Comparison of ENCODE assay signal across 25 mouse cellular contexts in the genomic region with DNA sequence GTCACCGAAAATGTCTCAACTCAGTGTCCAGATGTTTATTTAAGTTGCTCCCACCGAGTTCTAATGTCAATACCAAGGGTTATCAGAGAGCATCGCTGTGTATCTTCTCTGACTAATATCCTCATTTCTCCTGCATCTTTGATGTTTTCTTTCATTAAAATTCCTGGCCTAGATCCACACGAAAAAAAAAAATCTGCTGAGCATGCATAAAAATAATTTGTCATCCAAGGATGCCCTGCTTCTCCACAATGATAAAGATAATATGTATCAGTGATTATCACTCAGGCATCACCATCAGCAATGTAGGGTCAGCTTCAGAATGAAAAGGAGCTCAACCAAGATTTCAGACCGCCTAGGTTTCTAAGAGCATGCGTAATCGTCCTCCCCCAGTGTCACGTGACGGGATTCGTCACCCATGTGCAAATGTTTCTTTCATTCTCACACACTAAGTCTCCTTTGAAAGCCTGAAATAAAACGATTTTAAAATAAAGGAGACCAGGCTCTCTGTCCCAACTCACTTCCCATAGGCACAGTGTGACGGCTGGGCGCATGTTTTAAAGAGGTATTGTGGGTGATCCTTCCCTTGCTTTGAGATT. TPM values are rescaled to one million over a fixed set of nuclear protein-coding genes. Genes with fewer than 3 reads are reported as not detected.
A peak's percentile ranks its signal among the peaks of the same experiment; 100 is the strongest.
DNase-seq lines count a peak whose midpoint lies in the region; ATAC-seq and TF ChIP-seq lines count a peak whose summit lies in the region.
"Had no signal": no experiment of that assay in that cellular context is flagged by ENCODE, and none has a peak within 500 bp of the region (broad histone marks: within the 10 kb centered on the region; RNA-seq: fewer than 3 reads in every experiment).

No protein-coding gene starts in this region.

- H3K79me2 ChIP-seq in CH12.LX (replicated peaks; ENCODE audit: control insufficient read depth, extremely low read depth, insufficient read depth, poor library complexity, severe bottlenecking) (no peaks in the 10 kb centered on the region), MEL (ENCODE audit: control insufficient read depth, insufficient read depth, low read length, poor library complexity) (no peaks in the 10 kb centered on the region)

- no peaks in the 10 kb centered on the region for H3K36me3 ChIP-seq in midbrain, embryonic 14.5 days (ENCODE audit: control insufficient read depth, insufficient read depth, low read length)
- H3K36me3 ChIP-seq in midbrain, embryonic 10.5 days: no peaks in the 10 kb centered on the region
- H3K36me3 ChIP-seq in CH12.LX (replicated peaks in 1 of 2; ENCODE audit: control insufficient read depth in 1 of 2, insufficient read depth in 1 of 2, low read length in 1 of 2) (no peaks in the 10 kb centered on the region), MEL (ENCODE audit: control insufficient read depth in 1 of 2, insufficient read depth in 2 of 2, low read length in 2 of 2) (no peaks in the 10 kb centered on the region)
- H3K36me3 ChIP-seq: embryonic facial prominence, embryonic 12.5 days; embryonic facial prominence, embryonic 15.5 days; forebrain, embryonic 12.5 days; heart, embryonic 10.5 days; heart, embryonic 13.5 days; hindbrain, embryonic 12.5 days; hindbrain, embryonic 15.5 days had no signal

- no peaks in the 10 kb centered on the region for H3K27me3 ChIP-seq in midbrain, embryonic 14.5 days (ENCODE audit: control insufficient read depth, insufficient read depth, low read length)
- H3K27me3 ChIP-seq in midbrain, embryonic 10.5 days (ENCODE audit: low read depth, poor library complexity, severe bottlenecking): no peaks in the 10 kb centered on the region
- H3K27me3 ChIP-seq in CH12.LX (replicated peaks): no peaks in the 10 kb centered on the region
- H3K27me3 ChIP-seq in MEL (ENCODE audit: control insufficient read depth in 1 of 2, insufficient read depth in 2 of 2, low read length in 2 of 2): peaks cover 3 to 4% of the 10 kb centered on the region in 2 experiments; a peak in 2 of 4 replicates
- H3K27me3 ChIP-seq: embryonic facial prominence, embryonic 12.5 days; embryonic facial prominence, embryonic 15.5 days; heart, embryonic 13.5 days; hindbrain, embryonic 12.5 days; hindbrain, embryonic 15.5 days had no signal

- dilution Hi-C loops in CH12.LX (cut with MboI; ENCODE audit: extremely low pct_ligation_motif_present, extremely low pct_unique_long_range_greater_than_20kb, low sequenced_read_pairs): no loop called here

- 74% methylated on average over 13 of the region's 13 CpGs for WGBS in midbrain, embryonic 14.5 days
- 81% methylated on average over 13 of the region's 13 CpGs for WGBS in midbrain, embryonic 10.5 days

- H3K4me3 ChIP-seq in midbrain, embryonic 14.5 days (replicated peaks; ENCODE audit: low read depth, low read length): no peak overlapping the region
- no peak overlapping the region for H3K4me3 ChIP-seq in midbrain, embryonic 10.5 days
- H3K4me3 ChIP-seq in CH12.LX (replicated peaks in 1 of 3; ENCODE audit: low read depth in 2 of 3, low read length in 2 of 3, poor library complexity in 1 of 3) (no peak overlapping the region), MEL (ENCODE audit: control insufficient read depth in 1 of 2, insufficient read depth in 1 of 2, low read depth in 2 of 2, low read length in 2 of 2) (no peak overlapping the region)
- H3K4me3 ChIP-seq: embryonic facial prominence, embryonic 12.5 days; embryonic facial prominence, embryonic 15.5 days; forebrain, embryonic 12.5 days; heart, adult 2 months; heart, embryonic 10.5 days; heart, embryonic 13.5 days; hindbrain, embryonic 12.5 days; hindbrain, embryonic 15.5 days had no signal

- no peaks in the 10 kb centered on the region for H3K9me3 ChIP-seq in midbrain, embryonic 14.5 days (ENCODE audit: control insufficient read depth, low read length)
- H3K9me3 ChIP-seq in midbrain, embryonic 10.5 days (replicated peaks): no peaks in the 10 kb centered on the region
- H3K9me3 ChIP-seq in CH12.LX (replicated peaks; ENCODE audit: low read length): no peaks in the 10 kb centered on the region
- no peaks in the 10 kb centered on the region for H3K9me3 ChIP-seq in MEL (replicated peaks; ENCODE audit: insufficient read depth, low read length)
- H3K9me3 ChIP-seq: embryonic facial prominence, embryonic 12.5 days; embryonic facial prominence, embryonic 15.5 days; forebrain, embryonic 12.5 days; heart, embryonic 10.5 days; heart, embryonic 13.5 days; hindbrain, embryonic 12.5 days; hindbrain, embryonic 15.5 days had no signal

- TF ChIP-seq RAD21 in CH12.LX (IDR thresholded peaks at IDR 0.05; ENCODE audit: low read depth, low read length): no peak
- TF ChIP-seq RAD21 in MEL (IDR thresholded peaks at IDR 0.05; ENCODE audit: low read depth, low read length): no peak

- TF ChIP-seq EP300 in CH12.LX (IDR thresholded peaks at IDR 0.05; ENCODE audit: low read length) (no peak), MEL (IDR thresholded peaks at IDR 0.05; ENCODE audit: low read depth in 1 of 2, low read length in 2 of 2) (no peak)

- no peak overlapping the region for H3K4me2 ChIP-seq in midbrain, embryonic 14.5 days (ENCODE audit: low read length)
- peak overlapping the region; percentile 44; the same call in 1 of the 2 replicates for H3K4me2 ChIP-seq in CH12.LX (ENCODE audit: insufficient read depth, low read depth, poor library complexity, severe bottlenecking)
- H3K4me2 ChIP-seq: embryonic facial prominence, embryonic 12.5 days; embryonic facial prominence, embryonic 15.5 days; forebrain, embryonic 12.5 days; heart, embryonic 13.5 days; hindbrain, embryonic 12.5 days; hindbrain, embryonic 15.5 days had no signal

- H3K4me1 ChIP-seq in midbrain, embryonic 14.5 days (ENCODE audit: control insufficient read depth, insufficient read depth, low read length): no peaks in the 10 kb centered on the region
- H3K4me1 ChIP-seq in midbrain, embryonic 10.5 days: no peaks in the 10 kb centered on the region
- H3K4me1 ChIP-seq in CH12.LX (ENCODE audit: control insufficient read depth in 1 of 2, insufficient read depth in 2 of 2): 0 out of 4 replicates have a peak, but pooled peaks cover 0 to 3% of the 10 kb centered on the region in 2 experiments
- H3K4me1 ChIP-seq in MEL (ENCODE audit: control insufficient read depth in 1 of 2, insufficient read depth in 2 of 2, low read length in 2 of 2): no peaks in the 10 kb centered on the region
- H3K4me1 ChIP-seq: forebrain, embryonic 12.5 days; hindbrain, embryonic 12.5 days; hindbrain, embryonic 15.5 days had no signal

- TF ChIP-seq CTCF in CH12.LX (conservative IDR thresholded peaks at IDR 0.05 in 1 of 2, IDR thresholded peaks at IDR 0.05 in 1 of 2; ENCODE audit: low read depth in 2 of 2, low read length in 2 of 2) (no peak), MEL (IDR thresholded peaks at IDR 0.05 in 2 of 3, conservative IDR thresholded peaks at IDR 0.05 in 1 of 3; ENCODE audit: control insufficient read depth in 1 of 3, insufficient read depth in 1 of 3, low read depth in 2 of 3, low read length in 3 of 3, poor library complexity in 1 of 3, severe bottlenecking in 1 of 3) (no peak)

- in situ Hi-C loops in CH12.LX (cut with MboI; ENCODE audit: low pct_ligation_motif_present, low pct_unique_long_range_greater_than_20kb, low sequenced_read_pairs): no loop called here

- no peak overlapping the region for H3K27ac ChIP-seq in midbrain, embryonic 14.5 days (replicated peaks; ENCODE audit: low read depth, low read length)
- H3K27ac ChIP-seq in midbrain, embryonic 10.5 days (replicated peaks): no peak overlapping the region
- H3K27ac ChIP-seq in CH12.LX (ENCODE audit: insufficient read depth, low read depth) (no peak overlapping the region), MEL (ENCODE audit: control insufficient read depth, low read depth, low read length) (no peak overlapping the region)
- H3K27ac ChIP-seq: embryonic facial prominence, embryonic 12.5 days; embryonic facial prominence, embryonic 15.5 days; forebrain, embryonic 12.5 days; heart, adult 2 months; heart, embryonic 10.5 days; heart, embryonic 13.5 days; hindbrain, embryonic 12.5 days; hindbrain, embryonic 15.5 days had no signal

- TF ChIP-seq POLR2A in CH12.LX (IDR thresholded peaks at IDR 0.05; ENCODE audit: low read depth, low read length): no peak
- TF ChIP-seq POLR2A in MEL (IDR thresholded peaks at IDR 0.05; ENCODE audit: control insufficient read depth in 1 of 2, insufficient read depth in 1 of 2, low read depth in 1 of 2, low read length in 2 of 2, poor library complexity in 1 of 2): no peak

- no peak overlapping the region for H3K9ac ChIP-seq in midbrain, embryonic 14.5 days (replicated peaks; ENCODE audit: low read length)
- H3K9ac ChIP-seq in CH12.LX (ENCODE audit: insufficient read depth, low read depth) (no peak overlapping the region), MEL (ENCODE audit: control insufficient read depth, low read depth, low read length, poor library complexity, severe bottlenecking) (no peak overlapping the region)
- H3K9ac ChIP-seq: embryonic facial prominence, embryonic 12.5 days; embryonic facial prominence, embryonic 15.5 days; forebrain, embryonic 12.5 days; heart, embryonic 13.5 days; hindbrain, embryonic 12.5 days; hindbrain, embryonic 15.5 days had no signal

- ATAC-seq in midbrain, embryonic 14.5 days (ENCODE audit: low FRiP score, low TSS enrichment): no peak
- ATAC-seq in cerebellum, adult (ENCODE audit: insufficient number of reproducible peaks, low FRiP score, low TSS enrichment): no peak
- ATAC-seq: activated CD4-positive, CD25-positive, alpha-beta regulatory T cell, adult 4 months; forebrain, embryonic 16.5 days; intestine, postnatal 0 days had no signal

- peak; percentile 23 for DNase-seq in midbrain, embryonic 14.5 days
- no peak for DNase-seq in midbrain, embryonic 10.5 days (ENCODE audit: low spot score)
- DNase-seq in CH12.LX (ENCODE audit: extremely low read depth) (no peak), MEL (ENCODE audit: low read depth, low spot score) (no peak)
- no peak for DNase-seq in urinary bladder, postnatal 4 days (ENCODE audit: low spot score in 2 of 2)
- DNase-seq: adrenal gland, adult 8-10 months; adrenal gland, postnatal 25 days; cerebellum, adult 11 months; cerebellum, adult 2 months; cerebellum, adult 9-11 months; cerebellum, postnatal 25 days; gastrocnemius, postnatal 25 days; heart, adult 2 months; heart, postnatal 14 days had no signal

TF ChIP-seq in CH12.LX, 34 proteins besides CTCF, POLR2A, EP300 and RAD21 (continues in another document):
- no peak for TF ChIP-seq MEF2A (IDR thresholded peaks at IDR 0.05; ENCODE audit: borderline replicate concordance, low read depth, low read length)

TF ChIP-seq in MEL, 35 proteins besides CTCF, POLR2A, EP300 and RAD21 (continues in another document):
- TF ChIP-seq POLR2AphosphoS5 (IDR thresholded peaks at IDR 0.05; ENCODE audit: borderline replicate concordance, low read depth, low read length): no peak

RNA-seq across cellular contexts. Expression of gene Polr2m, which starts 22.6 kb away (rescaled TPM):
- polyA plus RNA-seq in midbrain, embryonic 14.5 days (2014; fragmentation: Nextera tagmentation; extraction: Ambion mirVana): 225 and 305 TPM in 2 replicates
- 546 and 576 TPM in 2 replicates for polyA plus RNA-seq in midbrain, embryonic 10.5 days (2016; fragmentation: Nextera tagmentation; extraction: Ambion mirVana)
- total RNA-seq in CH12.LX (2012; rRNA removed): 147 and 152 TPM in 2 replicates
- total RNA-seq in CH12.LX (2014; rRNA removed): 234 and 255 TPM in 2 replicates
- polyA plus RNA-seq in CH12.LX (2012; ENCODE audit: insufficient read length, low read depth): 212 and 224 TPM in 2 replicates
- total RNA-seq in MEL (2012; rRNA removed): 146 and 155 TPM in 2 replicates
- polyA plus RNA-seq in MEL (2012; ENCODE audit: insufficient read depth in 1 of 2, insufficient read length in 2 of 2, low read depth in 1 of 2, low replicate concordance in 2 of 2, missing spikeins in 1 of 2): 100 to 1,000 TPM; 217 to 624 TPM
